Mouse (Mus musculus) gastrocnemius, adult 18-20 months (tissue): Measurements from ENCODE around the gene Rap1gap2. TPM values are rescaled to one million over a fixed set of nuclear protein-coding genes. Genes with fewer than 3 reads are reported as not detected.

Experiments used
- DNase-seq: peaks from one replicate; pipeline ENCODE4 v3.0.0; 2021; ENCODE audit warnings: low spot score
- long read RNA-seq, 2 experiments: library from polyadenylated mRNA; stranded (forward); transcript quantifications; one replicate each; pipeline ENCODE4 v2.0.0; 2021
- total RNA-seq, 2 experiments: library from RNA; stranded (reverse); gene quantifications; 2 replicates each; pipeline ENCODE4 v1.2.3; 2021

Gene Rap1gap2
- 1 to 10 TPM; 5.1 to 6.7 TPM for total RNA-seq
- long read RNA-seq, experiment 1: 0 reads
- long read RNA-seq, experiment 2, partial matches to known transcripts: 0 of 2 reads
- long read RNA-seq, experiment 2, other reads (novel, unspliced or antisense): 2 of 2 reads

DNA sequence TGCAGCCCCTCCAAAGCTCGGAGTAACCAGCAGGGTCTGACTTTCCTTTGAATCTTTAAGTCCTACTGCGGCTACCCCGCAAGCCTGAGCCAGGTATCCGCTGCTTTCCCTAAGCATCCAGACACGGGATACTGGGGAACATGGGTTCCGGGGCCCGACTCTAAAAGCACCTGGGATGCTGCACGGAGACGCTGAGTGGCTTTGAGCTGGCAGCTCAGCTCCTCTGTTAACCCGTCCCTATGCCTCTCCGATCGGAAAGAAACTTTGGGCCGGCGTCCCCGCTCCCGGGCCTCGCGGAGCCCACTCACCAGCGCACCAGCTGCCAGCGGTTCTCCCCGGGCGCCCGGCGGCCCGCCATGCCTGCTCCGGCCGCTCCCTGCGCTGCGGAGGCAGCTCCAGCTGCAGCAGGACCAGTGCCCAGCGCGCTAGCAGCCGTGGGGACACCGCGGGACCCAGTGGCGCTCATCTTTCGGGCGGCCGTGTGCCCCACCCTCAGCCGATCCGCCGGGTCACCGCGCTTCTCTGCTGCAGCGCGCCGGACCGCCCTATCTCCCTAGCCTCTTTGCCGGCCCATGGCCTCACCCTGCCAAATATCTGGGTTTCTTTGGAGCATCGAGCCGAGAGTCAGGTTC, at the start of gene Rap1gap2:
Gene Rap1gap2, minus strand, starts transcription at position 371 of the 632 bp plus-strand sequence.
- no peak for DNase-seq

DNA sequence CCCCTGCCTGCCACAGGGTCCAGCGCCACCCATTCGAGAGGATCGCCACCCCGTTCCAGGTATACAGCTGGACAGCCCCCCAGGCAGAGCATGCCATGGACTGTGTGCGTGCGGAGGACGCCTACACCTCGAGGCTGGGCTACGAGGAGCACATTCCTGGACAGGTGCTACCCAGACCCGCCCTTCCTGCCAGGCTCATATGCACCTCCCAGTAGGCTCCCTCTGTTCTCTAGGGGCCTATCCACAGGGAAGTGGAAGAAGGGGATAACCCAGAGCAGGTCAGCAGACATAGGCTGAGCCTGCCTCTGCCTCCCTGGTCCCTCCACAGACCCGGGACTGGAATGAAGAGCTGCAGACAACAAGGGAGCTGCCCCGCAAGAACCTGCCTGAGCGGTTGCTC, 49.6 kb upstream of the Rap1gap2 start:
- DNase-seq: no peak

DNA sequence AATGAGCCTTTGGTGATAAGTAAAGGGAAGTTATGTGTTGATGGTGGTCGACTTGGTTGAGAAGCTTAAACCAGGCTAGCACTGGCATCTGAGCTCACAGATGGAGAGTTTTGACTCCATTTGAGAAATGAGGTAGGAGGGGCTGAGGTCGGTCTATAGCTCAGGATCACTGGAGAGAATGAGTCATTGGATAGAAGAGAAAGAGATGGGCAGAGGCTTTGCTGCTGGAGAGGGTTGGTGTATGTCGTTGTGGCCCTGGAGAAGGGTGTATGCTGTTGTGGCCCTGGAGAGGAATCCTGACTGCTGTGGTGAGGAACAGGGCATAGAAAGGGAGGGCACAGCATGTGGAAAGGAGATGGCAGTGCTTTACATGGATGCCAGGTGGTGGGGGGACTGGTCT, 45.2 kb upstream of the Rap1gap2 start:
- DNase-seq: no peak

- DNase-seq: peak; percentile 64
Observed at GRCm38 (mm10) chr11:74653385-74653784, 42.7 kb upstream of the Rap1gap2 start.

- peak; percentile 65 for DNase-seq
Observed at GRCm38 (mm10) chr11:74652791-74653191, 42.1 kb upstream of the Rap1gap2 start.

GRCm38 (mm10) chr11:74650576-74651100, 39.9 kb upstream of the Rap1gap2 start:
- no peak for DNase-seq

GRCm38 (mm10) chr11:74649647-74650551, 39.2 kb upstream of the Rap1gap2 start:
- peak; percentile 31 for DNase-seq

- peak; percentile 99 for DNase-seq
Observed at GRCm38 (mm10) chr11:74649095-74649646, 38.5 kb upstream of the Rap1gap2 start, which contains the start of gene Cluh. TSS of gene Cluh (plus strand) at chr11:74649495.

DNA sequence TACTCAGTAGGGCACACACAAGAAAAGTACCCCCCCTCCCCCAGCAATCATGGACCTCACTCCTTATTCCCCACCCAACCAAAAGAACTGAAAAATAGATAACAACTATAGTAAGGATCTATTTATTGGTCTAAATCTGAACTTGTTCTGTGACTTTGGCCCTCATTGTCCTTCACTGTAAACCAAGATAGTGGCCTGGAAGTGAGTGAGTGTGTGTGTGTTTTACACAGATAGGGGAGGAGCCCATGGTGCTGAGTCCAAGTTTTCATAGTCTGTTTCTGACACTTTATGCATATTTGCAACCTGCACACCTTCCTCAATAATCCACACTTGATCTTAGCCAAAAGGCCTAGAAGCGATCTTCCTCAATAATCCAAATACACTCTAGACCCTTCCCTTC, 38.0 kb upstream of the Rap1gap2 start:
- no peak for DNase-seq

- DNase-seq: no peak
Observed at GRCm38 (mm10) chr11:74647966-74648365, 37.3 kb upstream of the Rap1gap2 start.

- DNase-seq: no peak
Observed at GRCm38 (mm10) chr11:74639628-74640027, 28.9 kb upstream of the Rap1gap2 start.

GRCm38 (mm10) chr11:74638791-74639411, 28.2 kb upstream of the Rap1gap2 start:
- DNase-seq: no peak

DNA sequence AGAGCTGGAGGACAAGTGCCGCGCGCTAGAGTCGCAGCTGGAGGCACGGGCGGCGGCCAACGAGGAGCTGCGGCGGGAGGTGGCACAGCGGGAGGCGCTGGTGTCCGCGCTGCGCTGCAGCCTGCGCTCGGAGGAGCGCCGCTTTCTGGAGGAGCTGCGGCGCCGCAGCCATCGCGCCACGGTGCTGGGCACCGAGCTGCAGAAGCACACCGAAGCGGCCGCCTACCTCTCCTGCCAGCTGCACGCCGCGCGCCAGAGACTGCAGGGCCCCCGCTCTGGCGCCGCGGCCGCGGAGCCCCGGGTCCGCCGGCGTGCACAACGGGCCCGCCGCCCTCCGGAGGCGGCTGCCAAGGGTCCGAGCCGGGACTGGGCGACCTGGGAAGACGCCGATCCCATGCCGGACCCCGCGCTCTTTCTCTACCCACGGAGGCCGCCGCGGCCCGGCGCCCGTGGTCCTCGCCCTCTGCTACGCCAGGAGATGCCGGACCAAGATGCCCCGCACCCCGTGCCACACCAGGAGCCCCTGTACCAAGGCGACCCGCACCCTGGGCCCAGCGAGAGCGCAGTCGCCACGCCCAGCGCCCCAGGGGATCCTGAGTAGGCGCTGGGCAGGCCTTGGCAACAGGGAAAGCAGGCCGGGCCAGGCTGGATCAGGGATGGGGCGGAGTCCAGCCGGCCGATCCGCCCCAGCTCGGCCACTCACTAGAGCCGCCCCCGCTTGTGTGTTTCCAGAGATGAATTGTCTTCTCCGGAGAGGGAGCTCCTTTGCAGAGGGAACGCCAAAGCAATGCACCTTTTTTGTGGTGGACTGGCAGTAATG, 27.5 kb upstream of the Rap1gap2 start:
- DNase-seq: peak; percentile 78

DNA sequence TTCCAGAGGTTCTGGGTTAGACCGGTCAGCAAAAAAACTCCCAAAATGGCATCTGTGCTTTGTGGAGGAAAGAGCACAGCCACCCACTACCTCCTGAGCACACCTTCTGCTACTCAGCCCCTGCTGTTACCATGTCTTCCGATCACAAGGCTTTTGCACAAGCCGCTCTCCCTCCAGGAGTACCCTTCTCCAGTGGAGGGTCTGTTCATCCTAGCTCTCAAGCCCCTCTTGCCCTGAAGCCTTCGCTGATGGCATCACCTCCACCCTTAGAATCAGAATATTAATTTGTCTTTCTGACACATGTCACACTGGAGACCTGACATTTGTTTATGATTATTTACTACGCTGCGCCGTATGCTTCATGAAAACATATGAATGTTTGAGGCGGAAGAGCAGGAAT, 26.8 kb upstream of the Rap1gap2 start:
- no peak for DNase-seq

DNA sequence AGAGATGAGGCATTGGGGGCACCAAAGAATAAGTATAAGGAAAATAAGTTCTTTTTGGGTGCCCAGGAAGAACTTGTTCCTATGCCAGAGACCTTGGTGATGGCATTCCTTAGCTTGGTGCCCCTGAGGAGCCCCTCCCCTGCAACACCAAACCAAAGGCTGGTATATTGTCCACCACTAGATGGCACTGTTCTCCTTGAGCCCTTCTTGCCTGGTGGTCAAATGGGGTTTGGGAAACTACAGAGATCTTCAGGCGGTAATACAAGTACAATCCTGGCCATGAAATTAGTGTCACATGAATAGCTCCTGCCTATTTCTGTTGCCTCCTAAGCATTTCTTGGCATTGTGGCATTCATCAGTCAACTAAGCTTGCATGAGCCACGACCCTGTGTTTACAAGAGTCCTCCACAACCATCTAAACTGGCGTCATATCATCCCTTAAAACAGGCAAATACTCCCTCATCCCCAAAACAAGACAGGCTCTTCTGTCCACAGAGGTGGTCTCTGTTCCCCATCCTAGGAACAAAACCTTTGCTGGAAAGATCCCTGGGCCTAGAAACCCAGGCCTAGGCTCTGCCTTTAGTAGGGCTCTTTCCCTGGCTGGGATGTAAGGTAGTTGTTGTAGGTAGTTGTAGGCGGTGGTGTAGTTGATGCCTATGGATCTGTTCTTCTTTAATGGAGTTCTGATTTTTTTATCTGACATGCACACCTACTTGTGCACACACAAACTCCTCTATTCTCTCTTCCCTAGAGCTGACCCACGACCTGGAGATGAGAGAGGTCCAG, 24.0 kb upstream of the Rap1gap2 start:
- peak; percentile 77 for DNase-seq

GRCm38 (mm10) chr11:74631880-74632789, 21.4 kb upstream of the Rap1gap2 start:
- DNase-seq: no peak

DNA sequence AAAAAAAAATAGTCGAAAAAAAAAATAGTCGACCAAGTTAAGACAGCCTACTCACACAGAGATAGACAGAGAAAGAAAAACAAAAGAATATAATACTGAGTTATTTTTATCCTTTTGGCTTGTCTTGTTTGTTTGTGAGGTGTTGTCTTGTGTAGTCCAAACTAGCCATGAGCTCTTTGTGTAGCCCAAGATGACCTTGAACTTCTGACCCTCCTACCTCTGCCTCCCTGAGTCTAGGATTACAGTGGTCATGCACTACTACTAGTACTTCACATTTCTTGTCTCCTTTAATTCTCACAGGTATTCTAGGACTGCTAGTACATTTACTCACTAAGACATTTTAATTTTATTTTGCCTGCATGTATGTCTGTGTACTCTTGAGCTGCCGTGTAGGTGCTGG, 16.8 kb upstream of the Rap1gap2 start:
- no peak for DNase-seq

DNA sequence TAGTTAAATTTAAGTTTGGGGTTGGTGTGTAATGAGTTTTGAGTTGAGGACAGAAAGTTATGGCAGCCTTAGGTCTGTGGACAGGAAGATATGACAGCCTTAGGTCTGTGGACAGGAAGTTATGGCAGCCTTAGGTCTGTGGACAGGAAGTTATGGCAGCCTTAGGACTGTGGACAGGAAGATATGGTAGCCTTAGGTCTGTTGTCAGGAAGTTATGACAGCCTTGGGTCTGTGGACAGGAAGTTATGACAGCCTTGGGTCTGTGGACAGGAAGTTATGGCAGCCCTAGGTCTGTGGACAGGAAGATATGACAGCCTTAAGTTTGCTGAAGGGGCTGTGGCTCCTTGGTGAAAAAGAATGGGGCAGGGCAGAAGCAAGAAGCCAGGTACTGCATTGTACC, 14.6 kb upstream of the Rap1gap2 start:
- no peak for DNase-seq

DNA sequence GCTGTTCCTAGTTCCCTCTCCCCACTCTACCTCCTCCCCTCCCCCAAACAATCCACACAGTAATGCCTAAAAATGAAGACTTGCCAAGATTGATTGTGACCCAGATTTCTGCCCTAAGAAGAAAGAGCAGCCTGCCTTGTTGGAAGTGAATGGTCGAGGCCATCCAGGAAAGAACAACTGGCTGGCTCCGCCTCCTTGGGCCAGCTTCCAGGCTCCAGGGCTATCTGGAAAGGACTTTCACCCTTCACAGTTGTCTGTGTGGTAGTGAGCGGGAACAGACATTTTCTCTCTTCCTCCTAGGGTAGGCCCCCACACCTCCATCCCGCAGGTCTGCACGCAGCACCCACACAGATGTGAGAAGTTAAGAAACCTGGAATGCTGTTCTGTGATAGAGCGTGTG, 13.0 kb upstream of the Rap1gap2 start:
- DNase-seq: no peak
